Mouse (Mus musculus): Measurements from ENCODE around the gene 9530077C05Rik. TPM values are rescaled to one million over a fixed set of nuclear protein-coding genes. Genes with fewer than 3 reads are reported as not detected.
"Not testable (repeated sequence)": the region's sequence is repeated elsewhere in the genome, so short reads cannot be mapped to it uniquely, and the experiment has no call there.

9530077C05Rik gene
- polyA plus RNA-seq, 1 experiment from 2014 or later = 3.0 TPM

DNA sequence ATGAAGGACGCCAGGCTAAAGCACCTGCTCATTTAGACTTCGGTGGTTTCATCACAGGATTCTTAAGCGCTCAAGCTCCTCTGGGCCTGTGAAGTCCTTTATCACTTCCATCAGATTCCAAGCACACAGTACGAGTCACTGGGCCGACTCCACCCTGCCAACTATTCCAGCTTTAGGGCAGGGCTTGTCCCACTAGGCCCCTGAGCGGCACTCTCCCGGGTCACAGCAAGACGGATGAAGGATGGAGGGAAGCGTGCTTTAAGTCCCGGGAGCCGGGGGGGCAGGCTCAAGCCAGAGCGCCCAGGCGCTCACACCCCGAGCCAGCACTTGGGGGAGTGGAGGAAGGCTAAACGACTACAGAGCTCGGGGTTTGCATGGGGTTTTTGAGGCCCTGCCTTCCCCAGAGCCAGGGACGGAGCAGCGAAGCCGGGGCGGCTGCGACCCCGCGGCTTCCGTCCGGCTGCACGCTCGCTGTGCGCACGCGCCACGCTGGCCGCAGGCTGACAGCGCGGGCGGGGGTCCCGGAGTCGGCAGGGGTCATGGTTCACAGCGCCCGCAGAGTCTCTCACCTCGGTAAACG is 22.8 kb upstream of the 9530077C05Rik start:
- no peaks in the 10 kb centered on the region for H3K27me3 ChIP-seq (ENCODE audit: control insufficient read depth, insufficient read depth, low read length)
- peak overlapping the region; percentile 87 for H3K4me2 ChIP-seq
- 1% methylated on average over 41 of the region's 41 CpGs for WGBS (ENCODE audit: insufficient replicate concordance)
- peak overlapping the region; percentile 78 for H3K4me3 ChIP-seq (ENCODE audit: low read depth, low read length)
- H3K9ac ChIP-seq (ENCODE audit: low read depth, low read length) = peak overlapping the region; percentile 93
- H3K9me3 ChIP-seq (replicated peaks; ENCODE audit: control insufficient read depth, low read length) = no peaks in the 10 kb centered on the region
- peaks cover 17% of the 10 kb centered on the region for H3K4me1 ChIP-seq (ENCODE audit: control insufficient read depth, insufficient read depth, low read length)
- ATAC-seq (replicated peaks; ENCODE audit: insufficient number of reproducible peaks, low FRiP score, low TSS enrichment) = peak; percentile 78
- H3K36me3 ChIP-seq (ENCODE audit: control insufficient read depth, insufficient read depth, low read length) = no peaks in the 10 kb centered on the region
- H3K27ac ChIP-seq (ENCODE audit: low read depth, low read length) = peak overlapping the region; percentile 93

DNA sequence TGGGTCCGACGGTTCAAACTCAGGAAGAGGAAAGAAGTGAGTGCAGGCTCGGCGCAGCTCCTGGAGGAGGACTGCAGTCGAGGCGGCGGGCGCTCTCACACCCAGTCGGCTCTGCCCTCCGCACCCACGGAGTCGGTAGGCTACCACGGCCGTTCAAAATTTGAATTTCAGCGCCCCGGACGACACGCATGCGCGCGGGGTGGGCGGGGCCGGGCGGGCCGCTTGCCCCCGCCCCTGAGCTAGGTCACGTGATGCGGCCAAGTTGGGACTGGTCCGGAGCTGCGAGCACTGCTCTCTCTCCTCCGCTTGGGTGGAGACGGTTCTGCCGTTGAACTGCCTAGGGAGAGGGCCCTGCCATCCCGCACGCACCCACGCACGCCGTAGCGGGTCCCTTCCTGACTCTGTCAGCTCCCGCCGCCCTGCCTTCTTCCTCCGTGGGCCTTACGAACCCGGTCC is 22.3 kb upstream of the 9530077C05Rik start, which contains the start of gene Anln:
Anln (minus strand) TSS at position 168 of the 456 bp plus-strand sequence.
- peak within 1 kb of the TSS; percentile 87 for H3K4me2 ChIP-seq
- ATAC-seq (replicated peaks; ENCODE audit: insufficient number of reproducible peaks, low FRiP score, low TSS enrichment) = peak; percentile 94
- no peaks in the 10 kb centered on the region for H3K9me3 ChIP-seq (replicated peaks; ENCODE audit: control insufficient read depth, low read length)
- H3K4me1 ChIP-seq (ENCODE audit: control insufficient read depth, insufficient read depth, low read length) = peaks cover 17% of the 10 kb centered on the region
- under 1% methylated on average over 42 of the region's 44 CpGs for WGBS (ENCODE audit: insufficient replicate concordance)
- H3K36me3 ChIP-seq (ENCODE audit: control insufficient read depth, insufficient read depth, low read length) = no peaks in the 10 kb centered on the region
- peak within 1 kb of the TSS; percentile 93 for H3K9ac ChIP-seq (ENCODE audit: low read depth, low read length)
- peak within 1 kb of the TSS; percentile 93 for H3K27ac ChIP-seq (ENCODE audit: low read depth, low read length)
- peak within 1 kb of the TSS; percentile 78 for H3K4me3 ChIP-seq (ENCODE audit: low read depth, low read length)
- H3K27me3 ChIP-seq (ENCODE audit: control insufficient read depth, insufficient read depth, low read length) = no peaks in the 10 kb centered on the region

GRCm38 (mm10) chr9:22389736-22390245 is 21.5 kb upstream of the 9530077C05Rik start:
- Histone ChIP-seq H3K4me3 (ENCODE audit: low read depth, low read length) (peak overlapping the region; percentile 78), H3K4me1 (ENCODE audit: control insufficient read depth, insufficient read depth, low read length) (peaks cover 17% of the 10 kb centered on the region), H3K27ac (ENCODE audit: low read depth, low read length) (peak overlapping the region; percentile 93), H3K36me3 (ENCODE audit: control insufficient read depth, insufficient read depth, low read length) (no peaks in the 10 kb centered on the region), H3K27me3 (ENCODE audit: control insufficient read depth, insufficient read depth, low read length) (no peaks in the 10 kb centered on the region), H3K9me3 (replicated peaks; ENCODE audit: control insufficient read depth, low read length) (no peaks in the 10 kb centered on the region), H3K9ac (ENCODE audit: low read depth, low read length) (peak overlapping the region; percentile 93), H3K4me2 (peak overlapping the region; percentile 87)
- no peak for ATAC-seq (replicated peaks; ENCODE audit: insufficient number of reproducible peaks, low FRiP score, low TSS enrichment)
- WGBS (ENCODE audit: insufficient replicate concordance) = 65% methylated on average over 6 of the region's 6 CpGs

- Histone ChIP-seq H3K27me3 (ENCODE audit: control insufficient read depth, insufficient read depth, low read length) (no peaks in the 10 kb centered on the region), H3K9ac (ENCODE audit: low read depth, low read length) (no peak overlapping the region), H3K36me3 (ENCODE audit: control insufficient read depth, insufficient read depth, low read length) (no peaks in the 10 kb centered on the region), H3K4me1 (ENCODE audit: control insufficient read depth, insufficient read depth, low read length) (peaks cover 17% of the 10 kb centered on the region), H3K4me2 (no peak overlapping the region), H3K27ac (ENCODE audit: low read depth, low read length) (no peak overlapping the region), H3K9me3 (replicated peaks; ENCODE audit: control insufficient read depth, low read length) (no peaks in the 10 kb centered on the region), H3K4me3 (ENCODE audit: low read depth, low read length) (no peak overlapping the region)
- 78% methylated on average over 5 of the region's 5 CpGs for WGBS (ENCODE audit: insufficient replicate concordance)
- no peak for ATAC-seq (replicated peaks; ENCODE audit: insufficient number of reproducible peaks, low FRiP score, low TSS enrichment)
These were observed 20.9 kb upstream of the 9530077C05Rik start for GRCm38 (mm10) chr9:22390390-22390789.

DNA sequence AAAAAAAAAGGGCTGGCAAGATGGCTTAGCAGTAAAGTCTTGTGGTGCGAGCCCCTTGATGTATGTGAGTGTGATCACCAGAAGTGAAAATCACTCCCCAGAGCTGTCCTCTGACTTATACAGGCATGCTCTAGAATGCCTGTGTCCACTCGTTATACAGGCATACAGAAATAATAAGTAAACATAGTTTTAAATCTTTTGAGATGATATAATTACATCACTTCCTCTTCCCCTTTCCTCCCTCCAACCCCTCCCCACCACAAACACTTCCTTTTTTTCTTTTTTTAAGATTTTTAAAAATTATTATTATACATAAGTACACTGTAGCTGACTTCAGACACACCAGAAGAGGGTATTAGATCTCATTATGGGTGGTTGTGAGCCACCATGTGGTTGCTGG is 16.6 kb upstream of the 9530077C05Rik start:
- Histone ChIP-seq H3K4me2 (no peak overlapping the region), H3K36me3 (ENCODE audit: control insufficient read depth, insufficient read depth, low read length) (no peaks in the 10 kb centered on the region), H3K27me3 (ENCODE audit: control insufficient read depth, insufficient read depth, low read length) (no peaks in the 10 kb centered on the region), H3K4me3 (ENCODE audit: low read depth, low read length) (no peak overlapping the region), H3K27ac (ENCODE audit: low read depth, low read length) (no peak overlapping the region), H3K9me3 (replicated peaks; ENCODE audit: control insufficient read depth, low read length) (no peaks in the 10 kb centered on the region), H3K4me1 (ENCODE audit: control insufficient read depth, insufficient read depth, low read length) (peaks cover under 1% of the 10 kb centered on the region), H3K9ac (ENCODE audit: low read depth, low read length) (no peak overlapping the region)
- 73% methylated on average over 2 of the region's 2 CpGs for WGBS (ENCODE audit: insufficient replicate concordance)
- no peak for ATAC-seq (replicated peaks; ENCODE audit: insufficient number of reproducible peaks, low FRiP score, low TSS enrichment)

GRCm38 (mm10) chr9:22399021-22399420 is 12.3 kb upstream of the 9530077C05Rik start:
- no peak overlapping the region for H3K4me2 ChIP-seq
- WGBS (ENCODE audit: insufficient replicate concordance) = 72% methylated on average over 4 of the region's 4 CpGs
- H3K36me3 ChIP-seq (ENCODE audit: control insufficient read depth, insufficient read depth, low read length) = no peaks in the 10 kb centered on the region
- no peaks in the 10 kb centered on the region for H3K9me3 ChIP-seq (replicated peaks; ENCODE audit: control insufficient read depth, low read length)
- no peak overlapping the region for H3K27ac ChIP-seq (ENCODE audit: low read depth, low read length)
- no peaks in the 10 kb centered on the region for H3K4me1 ChIP-seq (ENCODE audit: control insufficient read depth, insufficient read depth, low read length)
- ATAC-seq (replicated peaks; ENCODE audit: insufficient number of reproducible peaks, low FRiP score, low TSS enrichment) = no peak
- no peak overlapping the region for H3K4me3 ChIP-seq (ENCODE audit: low read depth, low read length)
- no peak overlapping the region for H3K9ac ChIP-seq (ENCODE audit: low read depth, low read length)
- no peaks in the 10 kb centered on the region for H3K27me3 ChIP-seq (ENCODE audit: control insufficient read depth, insufficient read depth, low read length)

GRCm38 (mm10) chr9:22402001-22402400 is 9.3 kb upstream of the 9530077C05Rik start:
- WGBS (ENCODE audit: insufficient replicate concordance) = 78% methylated on average over 6 of the region's 6 CpGs
- Histone ChIP-seq H3K27ac (ENCODE audit: low read depth, low read length) (no peak overlapping the region), H3K27me3 (ENCODE audit: control insufficient read depth, insufficient read depth, low read length) (no peaks in the 10 kb centered on the region), H3K4me2 (no peak overlapping the region), H3K4me3 (ENCODE audit: low read depth, low read length) (no peak overlapping the region), H3K9me3 (replicated peaks; ENCODE audit: control insufficient read depth, low read length) (no peaks in the 10 kb centered on the region), H3K36me3 (ENCODE audit: control insufficient read depth, insufficient read depth, low read length) (no peaks in the 10 kb centered on the region), H3K4me1 (ENCODE audit: control insufficient read depth, insufficient read depth, low read length) (no peaks in the 10 kb centered on the region), H3K9ac (ENCODE audit: low read depth, low read length) (no peak overlapping the region)
- no peak for ATAC-seq (replicated peaks; ENCODE audit: insufficient number of reproducible peaks, low FRiP score, low TSS enrichment)

DNA sequence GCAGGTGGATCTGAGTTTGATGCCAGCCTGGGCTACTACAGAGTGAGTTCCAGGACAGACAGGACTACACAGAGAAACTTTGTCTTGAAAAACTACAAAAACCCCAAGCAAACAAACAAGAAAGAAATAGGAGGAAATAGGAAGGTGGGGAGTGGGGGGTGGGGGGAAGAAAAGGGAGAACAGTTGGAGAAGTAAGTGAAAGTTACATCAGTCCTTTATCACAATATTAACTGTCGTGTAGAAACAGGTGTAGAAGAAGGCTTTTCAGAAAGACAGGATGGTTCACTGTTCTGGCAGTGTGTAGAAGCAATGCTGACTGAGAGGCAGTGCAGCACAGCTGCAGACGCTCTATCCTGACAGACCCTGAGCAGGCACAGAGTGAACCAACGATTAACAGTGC is 8.3 kb upstream of the 9530077C05Rik start:
- Histone ChIP-seq H3K27ac (ENCODE audit: low read depth, low read length) (no peak overlapping the region), H3K27me3 (ENCODE audit: control insufficient read depth, insufficient read depth, low read length) (no peaks in the 10 kb centered on the region), H3K4me1 (ENCODE audit: control insufficient read depth, insufficient read depth, low read length) (no peaks in the 10 kb centered on the region), H3K36me3 (ENCODE audit: control insufficient read depth, insufficient read depth, low read length) (no peaks in the 10 kb centered on the region), H3K4me2 (no peak overlapping the region), H3K9me3 (replicated peaks; ENCODE audit: control insufficient read depth, low read length) (no peaks in the 10 kb centered on the region), H3K4me3 (ENCODE audit: low read depth, low read length) (no peak overlapping the region), H3K9ac (ENCODE audit: low read depth, low read length) (no peak overlapping the region)
- WGBS (ENCODE audit: insufficient replicate concordance) = 58% methylated on average over 3 of the region's 3 CpGs
- no peak for ATAC-seq (replicated peaks; ENCODE audit: insufficient number of reproducible peaks, low FRiP score, low TSS enrichment)

DNA sequence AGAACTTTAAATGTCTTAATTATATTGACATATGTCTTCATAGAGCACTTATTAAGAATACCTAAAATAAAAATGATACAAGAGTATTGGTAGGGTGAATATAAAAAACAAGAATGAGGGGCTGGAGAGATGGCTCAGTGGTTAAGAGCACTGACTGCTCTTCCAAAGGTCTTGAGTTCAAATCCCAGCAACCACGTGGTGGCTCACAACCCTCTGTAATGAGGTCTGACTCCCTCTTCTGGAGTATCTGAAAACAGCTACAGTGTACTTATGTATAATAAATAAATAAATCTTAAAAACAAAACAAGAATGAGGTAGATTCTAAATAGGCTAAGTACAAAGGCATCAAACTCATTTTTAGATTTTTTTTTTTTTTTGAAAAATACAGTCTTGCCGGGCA is 7.8 kb upstream of the 9530077C05Rik start:
- not testable (repeated sequence) for ATAC-seq (replicated peaks; ENCODE audit: insufficient number of reproducible peaks, low FRiP score, low TSS enrichment); H3K36me3 ChIP-seq (ENCODE audit: control insufficient read depth, insufficient read depth, low read length); H3K27me3 ChIP-seq (ENCODE audit: control insufficient read depth, insufficient read depth, low read length); H3K9ac ChIP-seq (ENCODE audit: low read depth, low read length); H3K4me3 ChIP-seq (ENCODE audit: low read depth, low read length); H3K27ac ChIP-seq (ENCODE audit: low read depth, low read length); H3K4me1 ChIP-seq (ENCODE audit: control insufficient read depth, insufficient read depth, low read length); H3K9me3 ChIP-seq (replicated peaks; ENCODE audit: control insufficient read depth, low read length); H3K4me2 ChIP-seq
- 62% methylated on average over 2 of the region's 2 CpGs for WGBS (ENCODE audit: insufficient replicate concordance)

Data from heart, embryonic 11.5 days (tissue).